Mouse (Mus musculus): ENCODE data around the gene Ptar1.

Gene Ptar1

GRCm38 (mm10) chr19:23758554-23759321 is 71.5 kb downstream of the Ptar1 start, which contains the start of gene Apba1:
Gene Apba1 (plus strand): TSS chr19:23758887.
- DNase-seq (ENCODE audit: low read depth): no peak

GRCm38 (mm10) chr19:23759322-23759945 is 72.2 kb downstream of the Ptar1 start:
- DNase-seq (ENCODE audit: low read depth): no peak

GRCm38 (mm10) chr19:23763371-23763770 is 76.1 kb downstream of the Ptar1 start:
- no peak for DNase-seq (ENCODE audit: low read depth)

GRCm38 (mm10) chr19:23764051-23764450 is 76.8 kb downstream of the Ptar1 start:
- DNase-seq (ENCODE audit: low read depth): no peak

- no peak for DNase-seq (ENCODE audit: low read depth)
Observed at GRCm38 (mm10) chr19:23768864-23769263, 81.6 kb downstream of the Ptar1 start.

GRCm38 (mm10) chr19:23770494-23771423 is 83.5 kb downstream of the Ptar1 start:
- no peak for DNase-seq (ENCODE audit: low read depth)

- no peak for DNase-seq (ENCODE audit: low read depth)
Observed at GRCm38 (mm10) chr19:23771971-23772370, 84.7 kb downstream of the Ptar1 start.

GRCm38 (mm10) chr19:23775356-23775755 is 88.1 kb downstream of the Ptar1 start:
- DNase-seq (ENCODE audit: low read depth): no peak

- no peak for DNase-seq (ENCODE audit: low read depth)
Observed at GRCm38 (mm10) chr19:23779130-23779529, 91.9 kb downstream of the Ptar1 start.

GRCm38 (mm10) chr19:23780105-23780504 is 92.9 kb downstream of the Ptar1 start:
- DNase-seq (ENCODE audit: low read depth): no peak
